Mouse (Mus musculus) gastrocnemius, postnatal 4 days (tissue): ENCODE measurements at regions not wholly inside any gene's neighbourhood (a gene's known extent, or its start where the extent isn't known, plus 50 kb on each side); places are given as distances from the start of the nearest gene placed in this dataset.
"Not testable (repeated sequence)": the region's sequence is repeated elsewhere in the genome, so short reads cannot be mapped to it uniquely, and the experiment has no call there.

Experiments used
- DNase-seq, 2 experiments: peaks; one replicate each; pipeline ENCODE4 v3.0.0; 2021 to 2022; ENCODE audit warnings: low spot score in 2 of 2, mixed read lengths in 2 of 2

DNA sequence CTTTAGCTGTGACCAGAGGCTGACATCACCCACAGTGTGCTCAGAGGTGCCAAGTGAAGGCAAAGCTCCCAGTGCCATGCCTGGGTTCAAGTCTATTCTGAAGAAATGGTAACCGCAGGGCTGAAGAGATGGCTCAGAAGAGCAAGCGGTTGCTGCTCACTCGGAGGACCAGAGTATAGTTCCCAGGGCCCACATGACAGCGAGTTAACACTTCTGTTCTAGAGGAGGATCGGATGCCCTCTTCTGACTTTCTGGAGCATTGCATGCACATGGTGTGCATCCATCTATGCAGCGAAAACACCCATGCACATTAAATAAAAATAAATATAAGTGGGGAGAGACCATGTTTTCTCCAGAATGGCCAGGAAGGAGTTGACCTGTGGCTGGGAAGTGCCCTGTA lies 209.5 kb downstream of the Sorl1 start:
- no peak for DNase-seq

DNA sequence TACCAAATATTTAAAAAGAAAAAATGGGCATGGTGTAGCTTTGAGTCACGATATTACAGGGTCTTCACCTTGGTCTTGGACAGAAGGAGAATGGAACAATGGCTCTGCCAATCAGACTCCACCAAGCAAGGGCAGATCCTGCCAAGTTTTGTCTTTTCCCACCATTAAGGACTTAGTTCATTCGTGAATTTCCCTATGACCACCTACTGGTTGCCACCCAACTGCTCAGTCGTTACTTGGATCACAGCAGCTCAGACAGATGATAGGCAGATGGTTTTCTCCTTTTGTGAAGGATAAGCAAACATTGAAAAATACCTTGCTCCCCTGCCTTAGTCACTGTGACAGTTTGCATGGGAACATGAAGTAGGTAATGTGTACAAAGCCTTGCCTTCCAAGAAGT lies 210.2 kb downstream of the Sorl1 start:
- no peak for DNase-seq

DNA sequence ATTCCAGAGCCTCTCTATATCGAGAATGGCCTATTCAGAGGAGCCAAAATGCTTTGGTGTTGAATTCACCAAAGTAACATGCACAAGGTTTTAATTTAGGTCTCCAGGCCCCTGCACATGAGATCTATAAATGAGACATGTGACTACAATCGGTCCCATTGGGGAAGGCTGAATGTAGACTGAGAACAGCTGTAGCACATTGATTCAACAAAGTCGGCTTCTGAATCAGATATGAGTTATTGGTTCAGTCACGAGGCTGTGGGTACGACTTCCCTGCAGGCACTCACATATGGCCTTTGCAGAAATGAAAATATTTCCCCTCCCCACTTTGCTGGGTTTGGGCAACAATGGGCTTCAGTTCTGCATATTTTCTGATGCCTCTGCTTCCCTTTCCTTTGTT lies 211.6 kb downstream of the Sorl1 start:
- DNase-seq, result no peak

DNA sequence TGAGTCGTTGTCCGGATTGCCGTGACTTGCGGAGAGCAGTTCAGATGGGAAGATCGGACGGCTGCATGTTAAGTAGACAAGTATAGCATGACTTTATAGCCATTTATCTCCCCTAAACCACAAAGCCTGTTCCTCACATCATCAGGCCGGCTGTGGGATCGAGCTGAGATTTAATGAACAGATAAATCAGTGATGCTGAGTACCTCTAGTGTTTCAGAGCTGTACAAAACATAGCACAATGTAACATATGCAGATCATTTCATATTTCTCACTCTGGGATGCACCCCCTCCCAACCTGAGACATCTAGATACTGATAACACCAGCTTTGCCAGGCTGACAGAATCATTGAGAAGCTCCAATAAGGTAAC lies 223.5 kb downstream of the Sorl1 start:
- no peak for DNase-seq

DNA sequence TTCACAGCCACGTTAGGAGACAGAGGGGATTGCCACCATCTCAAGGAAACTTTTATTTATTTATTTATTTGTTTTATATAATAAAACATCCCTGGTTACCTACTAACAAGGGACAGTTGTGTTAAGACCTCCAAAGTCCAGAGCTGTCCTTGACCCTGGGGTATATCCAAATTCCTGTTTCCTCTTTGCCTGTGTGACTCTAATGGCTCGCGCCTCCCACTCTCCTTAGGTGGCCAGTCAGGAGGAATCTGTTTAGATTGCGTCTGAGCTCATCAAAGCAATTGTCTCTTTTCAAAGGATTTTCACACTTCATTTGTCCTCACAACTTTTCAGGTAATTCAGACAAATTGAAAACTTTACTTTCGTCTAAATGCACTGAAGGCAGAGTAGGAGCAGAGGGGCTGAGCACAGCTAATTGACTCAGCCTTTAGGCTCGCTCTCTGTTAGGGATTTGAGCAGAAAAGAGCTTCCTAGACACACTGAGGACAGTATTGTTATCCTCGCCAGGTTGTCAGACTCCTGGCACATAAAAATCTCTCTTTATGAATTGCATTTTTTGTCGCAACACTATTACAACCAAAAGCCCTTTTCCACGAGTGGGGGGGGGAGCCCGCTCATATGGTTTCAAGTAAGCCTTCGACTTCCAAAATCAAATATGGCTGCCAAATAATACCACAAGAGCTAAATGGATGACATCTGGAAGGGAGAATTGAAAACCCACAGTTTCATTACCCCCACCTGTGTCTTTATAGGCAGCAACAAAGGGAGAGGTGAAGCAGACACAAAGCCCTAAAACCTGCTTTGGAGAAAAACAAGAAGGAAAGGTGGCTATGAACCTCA lies 224.1 kb downstream of the Sorl1 start:
- DNase-seq, result no peak

DNA sequence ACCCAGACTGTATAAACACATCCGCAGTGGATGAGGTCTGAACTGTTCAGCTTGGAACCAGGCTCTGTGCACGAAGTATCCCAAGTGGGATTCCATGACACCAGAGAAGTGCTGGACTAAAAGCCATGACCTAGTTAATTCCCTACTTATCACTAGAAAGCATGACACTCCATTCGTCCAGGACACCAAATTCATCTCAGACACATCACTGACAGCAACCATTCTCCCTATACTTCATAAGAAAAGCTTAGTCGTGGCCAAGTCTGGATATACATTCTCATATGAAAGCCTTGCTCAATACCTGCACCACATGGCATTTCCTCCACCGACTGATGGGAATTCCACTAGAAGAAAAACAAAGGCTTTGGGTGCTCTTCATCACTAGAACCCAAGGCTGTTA lies 229.0 kb downstream of the Sorl1 start:
- no peak for DNase-seq

DNA sequence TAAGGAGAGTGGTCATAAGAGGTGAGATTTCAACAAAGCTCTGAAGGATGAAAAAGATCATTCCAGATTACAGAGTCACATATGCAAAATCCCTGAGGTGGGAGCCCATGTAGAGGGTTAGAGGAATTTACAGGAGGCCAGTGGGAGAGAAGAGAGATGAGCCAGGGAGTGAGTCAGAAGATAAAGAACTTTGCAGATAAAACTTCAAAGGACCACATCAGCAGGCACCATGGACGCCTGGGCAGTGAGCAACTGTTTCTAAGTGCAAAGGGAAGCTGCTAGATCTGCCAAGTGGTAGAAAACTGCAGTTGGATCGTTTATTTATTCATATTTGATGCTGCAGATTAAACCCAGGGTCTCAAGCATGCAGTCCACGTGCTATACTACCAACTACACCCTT lies 231.3 kb downstream of the Sorl1 start:
- no peak for DNase-seq

DNA sequence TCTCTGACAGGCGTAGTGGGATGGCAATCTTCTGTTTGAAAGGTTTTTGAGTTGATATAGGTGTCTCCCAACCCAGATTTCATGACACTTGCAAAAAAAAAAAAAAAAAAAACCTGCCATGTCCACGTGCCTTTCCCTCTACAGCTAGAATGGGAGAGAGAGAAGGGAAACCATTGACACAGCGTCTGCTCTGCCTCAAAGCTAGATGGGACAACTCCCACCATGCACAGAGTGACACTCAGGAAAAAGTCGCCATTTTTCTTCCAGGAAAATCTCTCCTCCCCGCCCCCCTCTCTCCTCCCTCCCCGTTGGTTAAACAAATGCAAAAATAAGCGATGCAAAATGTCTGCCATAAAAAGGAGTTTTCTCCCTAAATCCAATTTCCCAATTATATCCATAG lies 232.9 kb downstream of the Sorl1 start:
- peak in 1 of 2 experiments; percentile 10 for DNase-seq

DNA sequence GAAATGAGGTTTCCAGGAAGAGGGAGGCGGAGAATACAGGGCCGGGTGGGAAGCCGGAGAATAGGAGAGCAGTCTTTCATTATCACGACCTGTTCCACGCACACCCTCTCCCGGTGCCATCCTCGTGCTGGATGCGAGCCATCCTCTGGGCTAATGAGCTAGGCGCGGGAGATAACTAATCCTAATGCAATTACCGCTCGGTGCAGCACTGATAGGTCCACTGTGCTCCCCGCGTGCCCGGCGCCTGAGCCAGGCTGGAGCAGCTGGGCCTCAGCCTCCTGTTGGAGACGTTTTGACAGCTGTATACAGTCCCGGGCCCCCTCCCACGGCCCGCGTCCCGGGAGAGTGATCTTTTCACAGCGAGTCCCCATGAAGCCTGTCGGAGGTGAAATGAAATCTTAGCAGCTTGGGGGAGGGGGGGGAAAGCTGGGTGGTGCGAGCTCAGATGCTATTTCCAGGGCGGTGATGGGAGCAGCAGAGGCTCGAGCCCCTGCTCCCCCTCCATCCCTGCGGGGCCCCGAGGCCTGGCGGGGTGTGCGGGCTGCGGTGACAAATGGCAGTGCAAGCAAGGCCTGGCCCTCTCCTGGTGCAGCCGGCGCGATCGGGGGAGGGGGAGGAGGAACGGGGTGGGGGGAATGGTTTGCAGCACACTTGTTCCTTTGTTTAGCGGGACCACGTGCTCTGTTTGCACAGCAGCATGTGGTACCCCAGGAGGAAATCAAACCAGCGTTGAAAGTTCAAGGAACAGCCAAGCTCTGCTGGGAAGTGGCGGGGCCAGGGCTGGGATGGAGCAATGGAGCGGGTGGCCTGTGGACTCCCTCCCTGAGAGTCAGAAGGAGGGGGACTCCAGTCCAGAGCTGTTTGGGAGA lies 233.6 kb downstream of the Sorl1 start:
- peak; percentile 52 to 77 for DNase-seq

DNA sequence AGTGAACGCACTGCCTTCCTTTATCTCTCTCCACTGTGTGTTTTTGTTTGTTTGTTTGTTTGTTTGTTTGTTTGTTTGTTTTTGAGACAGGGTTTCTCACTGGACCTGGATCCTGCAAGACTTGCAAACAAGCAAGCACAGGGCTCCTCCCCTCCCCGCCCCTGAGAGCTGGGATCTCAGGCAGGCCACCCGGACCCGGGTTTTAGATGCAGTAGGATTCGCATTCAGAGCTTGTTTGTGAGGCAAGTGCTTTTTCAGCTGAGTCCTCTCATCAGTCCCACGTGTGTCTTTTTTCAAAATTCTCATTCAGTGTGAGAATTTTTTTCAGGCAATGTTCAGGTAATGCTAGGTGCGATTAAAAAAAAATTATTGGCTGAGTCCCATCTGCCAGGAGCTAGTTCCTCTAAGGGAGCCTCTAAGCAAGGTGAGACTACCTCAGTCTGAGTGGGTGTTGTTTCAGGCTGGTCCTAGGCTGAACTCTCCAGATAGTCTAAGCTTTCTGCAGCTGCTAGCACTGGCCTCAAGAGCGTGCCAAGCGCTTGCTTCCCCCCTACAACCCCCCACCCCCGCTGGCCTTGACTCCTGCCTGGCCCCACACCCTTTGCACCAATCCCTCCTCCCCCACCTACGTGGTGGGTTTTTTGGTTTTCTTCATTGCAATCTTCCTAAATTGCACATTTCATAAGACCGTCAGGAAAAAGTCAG lies 234.4 kb downstream of the Sorl1 start:
- DNase-seq, result peak in 1 of 2 experiments; percentile 42

DNA sequence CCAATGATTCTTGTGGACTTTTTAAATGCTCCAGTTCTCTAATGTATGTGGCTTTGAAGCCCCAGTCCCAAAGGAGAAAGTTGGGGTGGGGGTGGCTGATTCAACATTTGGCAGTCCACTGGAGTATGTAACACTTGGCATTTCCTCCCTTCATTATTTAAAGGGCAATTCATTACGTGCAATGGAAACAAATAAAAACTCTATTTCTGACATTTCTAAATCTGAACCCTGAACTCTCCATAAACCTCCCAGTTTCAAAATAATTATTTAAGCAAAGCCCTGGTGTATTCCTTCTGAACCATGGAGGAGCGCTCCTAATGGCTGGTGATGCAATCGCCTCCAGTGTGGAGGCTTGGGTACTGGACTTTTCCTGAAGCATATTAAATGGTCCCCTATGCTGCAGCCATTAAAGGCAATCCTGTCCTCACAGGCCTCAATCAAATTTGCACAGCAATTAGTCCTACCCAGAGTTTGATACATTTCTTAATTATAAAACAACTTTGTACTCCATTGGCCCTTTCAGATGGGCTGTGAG lies 235.4 kb downstream of the Sorl1 start:
- no peak for DNase-seq

DNA sequence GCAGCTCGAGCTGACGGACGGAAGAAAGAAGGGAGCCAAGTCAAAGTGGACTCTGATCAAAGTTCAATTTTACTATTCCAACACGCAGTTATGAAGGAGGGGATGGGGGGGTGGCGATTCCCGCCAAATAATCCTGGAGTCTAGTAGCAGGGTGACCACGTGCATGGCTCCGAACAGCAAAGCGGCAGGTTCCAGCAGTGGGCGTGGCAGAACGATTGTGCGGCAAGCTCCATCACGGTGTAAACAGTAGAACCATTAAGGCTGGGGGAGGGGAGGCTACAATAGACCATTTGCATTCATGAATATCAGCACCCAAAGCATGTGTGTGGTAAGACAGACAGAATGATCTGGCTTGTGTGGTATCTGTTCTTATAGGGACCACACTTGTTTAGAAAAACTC lies 237.6 kb downstream of the Sorl1 start:
- DNase-seq, result not testable (repeated sequence)

DNA sequence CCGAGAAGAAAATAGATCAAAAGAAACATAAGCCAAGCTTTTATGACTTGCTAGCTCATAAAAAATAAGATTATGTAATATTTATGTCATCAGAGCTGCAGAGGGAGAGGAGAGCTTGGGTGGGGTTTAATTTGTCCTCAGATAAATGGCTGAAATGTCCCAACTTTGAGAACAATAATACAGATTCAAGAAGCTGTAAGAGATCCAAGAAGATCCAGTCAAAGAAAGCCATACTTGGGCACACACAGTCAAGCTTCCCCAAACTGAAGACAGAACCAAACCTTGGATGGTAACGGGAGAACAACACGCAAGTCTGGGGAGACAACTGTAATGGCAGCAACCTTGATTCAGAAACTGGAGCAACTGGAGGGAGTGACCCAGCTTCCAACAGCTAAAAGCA lies 243.6 kb downstream of the Sorl1 start:
- DNase-seq, result no peak

DNA sequence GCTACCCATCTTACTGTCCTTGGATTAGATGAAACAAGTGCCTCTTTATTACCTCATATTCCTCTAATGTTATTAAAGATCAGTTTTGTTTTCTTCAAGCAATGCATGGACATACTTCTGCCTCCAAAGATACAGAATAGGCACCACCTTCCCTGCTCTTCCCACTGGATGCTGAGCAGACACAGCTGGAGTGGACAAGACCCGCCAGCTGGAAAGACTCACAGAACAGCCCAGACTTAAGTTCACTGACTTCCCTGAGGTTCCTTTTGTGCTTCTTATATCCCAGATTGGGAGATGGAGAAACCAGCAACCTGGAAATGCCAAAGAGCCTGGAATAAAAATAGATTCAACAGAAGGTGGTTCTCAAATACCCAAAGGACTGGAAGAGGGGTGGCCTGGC lies 245.0 kb downstream of the Sorl1 start:
- no peak for DNase-seq

DNA sequence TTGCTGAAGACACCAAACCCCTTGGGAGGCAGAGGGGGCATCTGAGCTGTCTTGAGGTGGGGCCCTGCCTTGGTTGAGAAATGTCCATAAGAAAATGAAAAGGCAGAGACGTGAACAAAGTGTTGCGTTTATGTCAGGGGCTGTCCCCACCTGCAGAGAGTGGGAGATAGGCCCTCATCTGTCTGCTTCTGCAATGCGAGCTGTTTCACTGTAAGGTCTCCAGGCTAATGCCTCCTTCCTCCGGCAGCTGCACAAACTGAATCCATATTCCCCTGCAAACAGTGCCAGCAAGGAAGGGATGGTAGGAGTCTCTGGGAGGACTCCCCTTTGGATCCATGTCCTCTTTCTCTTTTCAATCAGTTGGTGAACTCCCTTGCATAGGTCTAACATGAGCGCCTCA lies 263.0 kb downstream of the Sorl1 start:
- DNase-seq, result peak in 1 of 2 experiments; percentile 10

DNA sequence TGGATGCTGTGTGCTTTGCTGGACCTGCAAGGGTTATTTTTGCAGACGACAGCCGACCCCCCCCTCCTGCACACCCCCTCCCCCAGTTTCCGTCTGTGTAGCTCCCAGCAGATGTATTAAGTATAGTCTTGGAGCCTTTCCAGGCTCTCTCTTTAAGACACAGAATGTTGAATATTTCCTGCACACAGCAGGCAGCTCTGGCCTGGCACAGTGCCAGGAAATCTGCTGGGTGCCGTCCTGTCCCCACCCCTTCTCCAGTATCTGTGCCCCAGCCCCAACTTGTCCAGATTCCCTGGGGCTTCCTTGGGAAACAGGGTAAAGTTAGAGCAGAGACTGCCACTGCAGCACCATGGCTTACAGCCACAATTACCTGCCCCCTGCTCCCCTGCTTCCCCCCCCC lies 263.4 kb downstream of the Sorl1 start:
- DNase-seq, result peak; percentile 62 to 70

DNA sequence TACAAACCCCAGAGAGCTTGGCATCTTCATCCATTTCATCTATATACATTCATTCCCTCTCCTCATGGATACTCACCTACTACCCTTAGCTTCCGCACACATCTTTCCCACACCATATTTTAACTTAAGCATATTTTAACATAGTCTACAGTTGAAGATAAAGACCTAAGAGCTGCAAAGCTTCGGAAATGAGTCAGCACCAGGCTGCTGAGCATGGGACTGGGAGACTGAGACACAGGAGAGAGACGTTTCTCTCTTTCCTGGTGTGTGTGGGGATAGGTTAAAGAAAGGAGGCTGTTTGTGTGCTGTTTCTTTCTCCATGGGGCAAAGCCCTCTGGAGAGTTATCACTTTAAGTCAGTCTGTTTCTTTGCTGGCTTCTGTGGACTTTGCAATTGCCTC lies 264.3 kb downstream of the Sorl1 start:
- DNase-seq, result no peak

DNA sequence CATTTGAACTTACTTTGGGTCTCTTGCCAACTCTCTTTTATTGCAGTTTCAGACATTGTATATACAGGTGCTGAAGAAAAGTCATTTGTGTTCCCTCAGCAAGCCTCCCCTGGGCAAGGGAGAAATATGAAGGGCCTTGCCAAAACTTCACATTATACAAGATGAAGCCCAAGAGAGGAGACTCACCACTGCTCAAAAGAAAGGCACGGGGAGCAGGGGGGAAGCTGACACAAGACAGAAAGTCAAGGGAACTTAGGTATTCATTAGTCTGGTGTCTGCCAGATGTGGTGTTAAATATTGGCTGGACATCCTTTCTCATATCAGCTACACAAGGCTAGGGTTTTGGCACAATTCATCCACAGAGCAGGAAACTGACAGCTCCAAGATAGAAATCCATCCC lies 272.0 kb downstream of the Sorl1 start:
- DNase-seq, result no peak

DNA sequence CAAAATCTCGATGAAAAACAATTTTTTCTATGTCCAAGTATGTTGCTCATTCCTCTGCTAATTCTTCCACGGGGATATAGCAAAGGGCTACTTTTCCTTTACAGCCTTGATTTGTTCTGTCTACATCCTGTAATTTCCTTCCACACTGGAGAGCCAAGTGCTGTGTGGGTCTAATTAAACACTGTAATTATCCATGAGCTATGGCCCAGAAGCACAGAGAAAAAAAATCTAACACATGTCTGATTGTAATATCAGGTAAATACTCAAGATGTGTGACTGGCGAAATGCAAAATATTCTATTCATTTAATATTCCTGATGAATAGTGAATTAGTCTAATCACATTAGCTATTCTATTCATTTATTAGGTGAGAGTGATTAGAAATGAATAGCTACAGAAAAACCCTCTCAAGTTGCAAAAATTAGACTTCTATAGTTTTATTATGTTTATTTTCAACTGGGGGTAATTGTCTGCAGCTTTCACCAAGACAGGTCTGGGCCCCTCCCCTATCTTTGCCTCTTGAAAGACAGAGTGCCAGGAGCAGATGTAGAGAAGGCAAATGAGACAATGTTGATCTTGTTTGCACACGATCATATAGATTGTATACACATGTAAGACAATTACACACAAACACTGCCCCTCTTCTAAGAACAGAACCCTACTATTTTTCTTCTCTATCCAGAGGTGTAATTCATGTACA lies 274.3 kb downstream of the Sorl1 start:
- DNase-seq, result no peak

DNA sequence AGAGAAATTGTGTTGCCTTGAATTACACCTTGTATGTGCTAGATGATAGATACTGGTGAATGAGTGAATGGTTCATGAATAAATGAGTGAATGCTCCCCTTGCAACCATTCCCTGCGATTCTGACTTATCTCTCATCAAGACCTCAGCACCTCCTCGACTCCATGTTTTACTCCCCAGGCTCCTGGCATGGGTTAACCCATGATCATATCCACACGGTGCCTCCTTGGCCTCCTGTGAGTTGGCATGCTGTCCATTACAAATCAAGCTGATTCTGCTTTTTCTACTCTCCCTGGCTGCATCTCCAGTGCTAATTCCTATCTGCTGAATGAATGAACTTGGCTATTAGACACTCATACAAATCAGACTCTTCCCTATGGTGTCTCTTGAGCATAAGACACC lies 279.5 kb downstream of the Sorl1 start:
- DNase-seq, result no peak
